Mouse (Mus musculus) midbrain, embryonic 12.5 days (tissue): ENCODE data around the gene Fam208b. TPM values are rescaled to one million over a fixed set of nuclear protein-coding genes. Genes with fewer than 3 reads are reported as not detected.
A peak's percentile ranks its signal among the peaks of the same experiment; 100 is the strongest.

Source experiments
- ATAC-seq: fragments of 200-750 bp; cut with Nextera tagmentation; 2 replicates; pipeline ENCODE4 v1.8.0; 2017; ENCODE audit warnings: low read depth, moderate TSS enrichment, moderate library complexity; ENCODE audit not compliant: low FRiP score
- H3K27ac ChIP-seq: fragments of 300-500 bp; sonication (generic); replicated peaks from 2 replicates; pipeline ENCODE4 v1.5.1; 2016; ENCODE audit warnings: mild to moderate bottlenecking
- H3K27me3 ChIP-seq: fragments of 300-500 bp; sonication (generic); 2 replicates; pipeline ENCODE4 v1.6.1; 2016; ENCODE audit warnings: mild to moderate bottlenecking
- H3K36me3 ChIP-seq: fragments of 300-500 bp; sonication (generic); 2 replicates; pipeline ENCODE4 v1.6.1; 2016
- H3K4me1 ChIP-seq: fragments of 300-500 bp; sonication (generic); 2 replicates; pipeline ENCODE4 v1.6.1; 2016
- H3K4me2 ChIP-seq: fragments of 300-500 bp; sonication (generic); replicated peaks from 2 replicates; pipeline ENCODE4 v1.6.1; 2016; ENCODE audit warnings: mild to moderate bottlenecking, moderate library complexity
- H3K4me3 ChIP-seq: fragments of 300-500 bp; sonication (generic); 2 replicates; pipeline ENCODE4 v1.5.1; 2016; ENCODE audit warnings: mild to moderate bottlenecking
- H3K9ac ChIP-seq: fragments of 300-500 bp; sonication (generic); replicated peaks from 2 replicates; pipeline ENCODE4 v1.6.1; 2016; ENCODE audit warnings: mild to moderate bottlenecking, moderate library complexity
- H3K9me3 ChIP-seq: fragments of 300-500 bp; sonication (generic); 2 replicates; pipeline ENCODE4 v1.6.1; 2016; ENCODE audit warnings: mild to moderate bottlenecking
- WGBS: fragments of 180-500 bp; shearing (Covaris S2); methylation state at CpG from one replicate; pipeline ENCODE4 v1.1.7; 2016; 5-methylcytosine and 5-hydroxymethylcytosine counted together
- polyA plus RNA-seq: library from polyadenylated mRNA; unstranded; fragments of >200 nt; fragmentation: Nextera tagmentation; extraction: Ambion mirVana; gene quantifications from 2 replicates; pipeline ENCODE4 v1.2.1, GENCODE M21; 2016

The Fam208b gene
- polyA plus RNA-seq, 1 experiment from 2014 or later, result 28.8 TPM

DNA sequence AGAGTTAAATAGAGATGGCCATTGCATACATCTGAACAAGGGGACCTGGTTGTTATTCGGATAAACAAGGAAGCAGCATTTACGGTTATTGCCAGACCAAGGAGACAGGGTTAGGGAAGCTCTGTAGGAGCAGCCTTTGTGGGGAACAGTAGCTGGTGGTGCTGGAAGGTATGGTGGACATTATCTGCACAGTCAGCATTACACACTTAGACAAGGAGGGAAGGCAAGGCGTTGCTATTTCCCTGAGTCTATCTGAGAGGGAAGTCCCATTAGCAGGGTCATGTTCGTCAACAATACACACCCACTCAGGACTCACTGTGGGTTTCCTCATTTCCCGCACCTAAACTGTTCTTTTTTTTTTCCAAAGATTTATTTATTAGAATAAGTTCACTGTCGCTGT is 63.1 kb downstream of the Fam208b start:
- 96% methylated on average over 6 of the region's 6 CpGs for WGBS

GRCm38 (mm10) chr13:3547410-3547809 is 63.5 kb downstream of the Fam208b start:
- WGBS, result 95% methylated on average over 3 of the region's 3 CpGs
- peaks cover 16% of the 10 kb centered on the region for H3K36me3 ChIP-seq
- no peaks in the 10 kb centered on the region for H3K27me3 ChIP-seq
- no peak overlapping the region for H3K9ac ChIP-seq
- H3K9me3 ChIP-seq, result no peaks in the 10 kb centered on the region
- H3K27ac ChIP-seq, result no peak overlapping the region
- no peak for ATAC-seq
- H3K4me1 ChIP-seq, result no peaks in the 10 kb centered on the region
- H3K4me2 ChIP-seq, result no peak overlapping the region
- H3K4me3 ChIP-seq, result no peak overlapping the region

More for the DNA sequence above, 63.1 kb downstream of the Fam208b start:
- Histone ChIP-seq H3K9me3 (no peaks in the 10 kb centered on the region), H3K27me3 (no peaks in the 10 kb centered on the region), H3K27ac (no peak overlapping the region), H3K4me3 (no peak overlapping the region), H3K9ac (no peak overlapping the region), H3K4me1 (no peaks in the 10 kb centered on the region), H3K4me2 (no peak overlapping the region), H3K36me3 (peaks cover 19% of the 10 kb centered on the region)
- no peak for ATAC-seq

DNA sequence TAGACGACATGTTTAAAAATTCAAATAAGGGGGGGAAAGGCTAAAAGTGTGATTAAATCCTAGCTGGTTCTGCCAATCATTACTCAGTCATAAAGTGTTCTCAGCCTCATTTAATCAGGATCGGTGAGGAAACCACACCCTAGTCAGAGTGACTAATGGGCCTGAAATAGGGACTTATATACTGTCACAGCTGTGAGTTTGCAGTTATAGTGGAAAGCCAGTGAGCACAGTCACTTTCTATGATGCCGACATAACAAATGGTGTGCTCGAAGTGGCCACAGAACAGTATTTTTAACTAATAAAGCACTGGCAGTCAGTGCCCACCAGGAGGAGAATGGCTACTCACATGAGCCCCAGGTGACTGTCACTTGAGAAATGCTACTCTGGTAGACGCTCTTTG is 66.0 kb downstream of the Fam208b start:
- no peak for ATAC-seq
- H3K27me3 ChIP-seq, result no peaks in the 10 kb centered on the region
- H3K9ac ChIP-seq, result no peak overlapping the region
- H3K4me3 ChIP-seq, result no peak overlapping the region
- no peaks in the 10 kb centered on the region for H3K9me3 ChIP-seq
- no peak overlapping the region for H3K4me2 ChIP-seq
- WGBS, result 82% methylated on average over 5 of the region's 5 CpGs
- no peak overlapping the region for H3K27ac ChIP-seq
- H3K4me1 ChIP-seq, result peaks cover 16% of the 10 kb centered on the region
- peaks cover 6% of the 10 kb centered on the region; the same call in 1 of the 2 replicates for H3K36me3 ChIP-seq

- H3K9ac ChIP-seq, result no peak overlapping the region
- H3K4me1 ChIP-seq, result peaks cover 19% of the 10 kb centered on the region
- no peaks in the 10 kb centered on the region for H3K9me3 ChIP-seq
- no peak for ATAC-seq
- no peak overlapping the region for H3K27ac ChIP-seq
- H3K4me3 ChIP-seq, result no peak overlapping the region
- H3K27me3 ChIP-seq, result no peaks in the 10 kb centered on the region
- 92% methylated on average over 4 of the region's 4 CpGs for WGBS
- H3K36me3 ChIP-seq, result peaks cover 6% of the 10 kb centered on the region; the same call in 1 of the 2 replicates
- H3K4me2 ChIP-seq, result no peak overlapping the region
These were observed 66.6 kb downstream of the Fam208b start for GRCm38 (mm10) chr13:3544077-3544874.

- H3K4me3 ChIP-seq, result peak overlapping the region; percentile 4; the same call in 1 of the 2 replicates
- H3K4me1 ChIP-seq, result peaks cover 27% of the 10 kb centered on the region
- WGBS, result 66% methylated on average over 2 of the region's 2 CpGs
- H3K27me3 ChIP-seq, result no peaks in the 10 kb centered on the region
- peak overlapping the region; percentile 52 for H3K27ac ChIP-seq
- H3K36me3 ChIP-seq, result no peaks in the 10 kb centered on the region
- no peak overlapping the region for H3K9ac ChIP-seq
- peak overlapping the region; percentile 75 for H3K4me2 ChIP-seq
- H3K9me3 ChIP-seq, result no peaks in the 10 kb centered on the region
- ATAC-seq, result no peak
These were observed 69.6 kb downstream of the Fam208b start for GRCm38 (mm10) chr13:3541159-3541782.

GRCm38 (mm10) chr13:3540166-3540565 is 70.7 kb downstream of the Fam208b start:
- Histone ChIP-seq H3K4me1 (peaks cover 27% of the 10 kb centered on the region), H3K4me3 (peak overlapping the region; percentile 30), H3K36me3 (no peaks in the 10 kb centered on the region), H3K4me2 (peak overlapping the region; percentile 75), H3K9me3 (no peaks in the 10 kb centered on the region), H3K9ac (peak overlapping the region; percentile 20; the same call in 1 of the 2 replicates), H3K27ac (no peak overlapping the region), H3K27me3 (no peaks in the 10 kb centered on the region)
- no peak for ATAC-seq
- WGBS, result 36% methylated on average over 2 of the region's 2 CpGs

GRCm38 (mm10) chr13:3538969-3539562 is 71.8 kb downstream of the Fam208b start:
- 4% methylated on average over 15 of the region's 15 CpGs for WGBS
- no peak for ATAC-seq
- no peaks in the 10 kb centered on the region for H3K27me3 ChIP-seq
- peaks cover 27% of the 10 kb centered on the region for H3K4me1 ChIP-seq
- peak overlapping the region; percentile 75 for H3K4me2 ChIP-seq
- H3K36me3 ChIP-seq, result no peaks in the 10 kb centered on the region
- H3K4me3 ChIP-seq, result peak overlapping the region; percentile 96
- H3K9me3 ChIP-seq, result no peaks in the 10 kb centered on the region
- H3K27ac ChIP-seq, result peak overlapping the region; percentile 99
- peak overlapping the region; percentile 96 for H3K9ac ChIP-seq

- H3K4me1 ChIP-seq, result peaks cover 27% of the 10 kb centered on the region
- H3K36me3 ChIP-seq, result no peaks in the 10 kb centered on the region
- under 1% methylated on average over 59 of the region's 59 CpGs for WGBS
- no peaks in the 10 kb centered on the region for H3K27me3 ChIP-seq
- H3K9ac ChIP-seq, result peak overlapping the region; percentile 96
- peak; percentile 66 for ATAC-seq
- H3K4me3 ChIP-seq, result peak overlapping the region; percentile 96
- peak overlapping the region; percentile 99 for H3K27ac ChIP-seq
- no peaks in the 10 kb centered on the region for H3K9me3 ChIP-seq
- H3K4me2 ChIP-seq, result peak overlapping the region; percentile 75
These were observed 72.5 kb downstream of the Fam208b start for GRCm38 (mm10) chr13:3538223-3538968.

- peak; percentile 97 for ATAC-seq
- Histone ChIP-seq H3K27me3 (no peaks in the 10 kb centered on the region), H3K27ac (peak within 1 kb of the TSS; percentile 99), H3K9me3 (no peaks in the 10 kb centered on the region), H3K4me3 (peak within 1 kb of the TSS; percentile 96), H3K9ac (peak within 1 kb of the TSS; percentile 96), H3K4me1 (peaks cover 27% of the 10 kb centered on the region), H3K4me2 (peak within 1 kb of the TSS; percentile 75), H3K36me3 (no peaks in the 10 kb centered on the region)
- under 1% methylated on average over 29 of the region's 47 CpGs for WGBS
These were observed 73.2 kb downstream of the Fam208b start, which contains the start of gene Gdi2 for GRCm38 (mm10) chr13:3537594-3538222. Gene Gdi2, plus strand, starts transcription at chr13:3538063.

DNA sequence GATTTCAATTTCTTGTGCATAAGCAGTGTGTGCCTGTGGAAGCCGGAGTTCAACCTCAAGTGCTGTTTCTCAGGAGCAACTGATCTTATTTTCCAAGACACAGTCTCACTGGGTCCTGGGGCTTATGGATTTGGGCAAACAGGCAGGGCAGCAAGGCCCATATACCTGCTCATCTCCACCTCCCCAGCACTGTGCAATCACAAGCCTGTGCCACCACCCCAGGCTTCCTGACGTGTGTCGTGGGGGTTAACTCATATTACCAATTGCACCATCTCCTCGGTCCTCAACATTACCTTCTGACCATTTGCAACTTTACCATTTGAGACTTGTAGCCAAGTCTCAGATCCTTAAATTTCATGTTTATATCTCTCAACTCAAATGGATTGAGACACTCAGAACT is 76.8 kb downstream of the Fam208b start:
- Histone ChIP-seq H3K27me3 (no peaks in the 10 kb centered on the region), H3K36me3 (no peaks in the 10 kb centered on the region), H3K4me2 (no peak overlapping the region), H3K9me3 (no peaks in the 10 kb centered on the region), H3K9ac (no peak overlapping the region), H3K27ac (no peak overlapping the region), H3K4me1 (peaks cover 8% of the 10 kb centered on the region; the same call in 1 of the 2 replicates), H3K4me3 (no peak overlapping the region)
- 89% methylated on average over 4 of the region's 4 CpGs for WGBS
- ATAC-seq, result no peak

GRCm38 (mm10) chr13:3532451-3532850 is 78.5 kb downstream of the Fam208b start:
- Histone ChIP-seq H3K9me3 (no peaks in the 10 kb centered on the region), H3K4me2 (no peak overlapping the region), H3K27ac (no peak overlapping the region), H3K27me3 (no peaks in the 10 kb centered on the region), H3K4me1 (peaks cover 8% of the 10 kb centered on the region; the same call in 1 of the 2 replicates), H3K4me3 (no peak overlapping the region), H3K36me3 (no peaks in the 10 kb centered on the region), H3K9ac (no peak overlapping the region)
- ATAC-seq, result no peak
- WGBS, result 71% methylated on average over 4 of the region's 4 CpGs
